Mouse (Mus musculus): Measurements from ENCODE around the gene Ppm1h. TPM values are rescaled to one million over a fixed set of nuclear protein-coding genes. Genes with fewer than 3 reads are reported as not detected.

Ppm1h gene
- 10 to 100 TPM; 78.2 to 78.5 TPM for total RNA-seq (2021)

DNA sequence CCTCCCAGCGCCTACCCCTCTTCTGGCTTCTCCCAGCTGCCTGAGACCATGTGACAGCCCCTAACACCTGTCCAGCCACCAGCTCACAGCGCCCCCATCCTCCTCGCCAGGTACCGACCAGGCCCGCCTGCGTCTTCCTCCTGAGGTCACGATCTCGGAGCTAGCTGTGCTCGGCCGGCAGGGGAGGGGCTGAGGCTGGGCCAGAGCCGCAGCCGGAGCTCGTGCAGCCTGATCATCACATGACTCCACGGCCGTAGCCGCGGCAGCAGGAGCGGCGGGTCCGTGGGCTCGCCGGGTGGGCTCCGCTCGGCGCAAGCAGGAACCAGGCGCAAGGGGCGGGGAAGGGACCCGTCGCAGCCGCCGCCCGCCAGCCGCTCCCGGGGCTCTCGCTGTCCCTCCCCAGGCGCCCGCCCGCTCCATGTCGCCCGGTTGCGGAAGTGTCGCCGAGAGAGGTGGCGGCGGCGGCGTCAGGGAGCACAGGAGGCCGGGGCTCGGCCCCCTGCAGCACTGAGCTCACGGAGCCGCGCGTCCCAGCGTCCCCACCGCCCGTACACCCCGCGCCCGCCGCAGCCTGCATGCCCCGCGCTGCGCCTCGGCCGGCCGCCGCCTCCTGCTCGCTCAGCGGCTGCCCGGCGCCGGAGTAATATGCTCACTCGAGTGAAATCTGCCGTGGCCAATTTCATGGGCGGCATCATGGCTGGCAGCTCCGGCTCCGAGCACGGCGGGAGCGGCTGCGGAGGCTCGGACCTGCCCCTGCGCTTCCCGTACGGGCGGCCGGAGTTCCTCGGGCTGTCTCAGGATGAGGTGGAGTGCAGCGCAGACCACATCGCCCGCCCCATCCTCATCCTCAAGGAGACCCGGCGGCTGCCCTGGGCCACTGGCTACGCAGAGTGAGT lies at the start of gene Ppm1h:
Gene Ppm1h, plus strand, starts transcription at position 222 of the 896 bp plus-strand sequence.
- peak; percentile 50 to 59 for DNase-seq (ENCODE audit: extremely low spot score in 1 of 2, low spot score in 1 of 2)

DNA sequence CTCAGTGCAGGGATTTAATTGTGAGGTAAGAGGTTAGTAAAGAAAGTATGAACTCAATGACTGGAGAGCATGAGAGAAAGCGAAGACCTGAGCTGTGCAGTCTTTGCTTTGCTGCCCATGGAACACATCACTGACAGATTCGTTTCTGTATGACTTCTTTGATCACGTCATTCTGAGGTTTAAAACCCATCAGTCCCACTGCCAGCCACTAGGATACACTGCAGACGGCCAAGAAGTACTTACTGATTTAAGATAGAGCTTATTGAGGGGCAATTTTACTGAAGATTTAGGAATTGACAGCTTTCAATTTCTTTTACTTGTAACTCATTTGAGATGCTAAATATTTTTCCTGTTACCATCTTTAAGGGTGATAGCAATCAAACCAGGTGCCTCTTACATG lies 49.6 kb upstream of the Ppm1h start:
- DNase-seq (ENCODE audit: extremely low spot score in 1 of 2, low spot score in 1 of 2): no peak

- no peak for DNase-seq (ENCODE audit: extremely low spot score in 1 of 2, low spot score in 1 of 2)
These were observed 38.7 kb upstream of the Ppm1h start for GRCm38 (mm10) chr10:122639879-122640278.

- DNase-seq (ENCODE audit: extremely low spot score in 1 of 2, low spot score in 1 of 2): no peak
These were observed 37.2 kb upstream of the Ppm1h start for GRCm38 (mm10) chr10:122641263-122641795.

DNA sequence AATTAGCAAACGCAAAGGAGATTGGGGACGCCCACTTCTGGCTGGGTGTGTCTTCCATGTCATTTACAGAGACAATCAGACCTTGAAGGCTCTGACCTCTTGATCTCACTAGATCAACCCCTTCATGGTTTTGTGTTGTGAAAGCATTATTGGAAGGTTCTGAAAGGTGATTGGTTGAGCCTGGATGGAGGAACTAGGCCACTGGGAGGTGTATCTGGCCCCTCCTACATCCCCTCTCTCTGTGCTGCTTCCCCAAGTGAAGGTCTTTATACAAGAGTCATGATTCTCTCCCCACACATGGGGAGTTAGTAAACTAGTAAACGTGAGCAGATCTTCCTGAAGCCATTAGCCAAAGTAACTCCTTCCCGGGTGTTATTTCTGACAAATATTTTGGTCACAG lies 36.4 kb upstream of the Ppm1h start:
- no peak for DNase-seq (ENCODE audit: extremely low spot score in 1 of 2, low spot score in 1 of 2)

DNA sequence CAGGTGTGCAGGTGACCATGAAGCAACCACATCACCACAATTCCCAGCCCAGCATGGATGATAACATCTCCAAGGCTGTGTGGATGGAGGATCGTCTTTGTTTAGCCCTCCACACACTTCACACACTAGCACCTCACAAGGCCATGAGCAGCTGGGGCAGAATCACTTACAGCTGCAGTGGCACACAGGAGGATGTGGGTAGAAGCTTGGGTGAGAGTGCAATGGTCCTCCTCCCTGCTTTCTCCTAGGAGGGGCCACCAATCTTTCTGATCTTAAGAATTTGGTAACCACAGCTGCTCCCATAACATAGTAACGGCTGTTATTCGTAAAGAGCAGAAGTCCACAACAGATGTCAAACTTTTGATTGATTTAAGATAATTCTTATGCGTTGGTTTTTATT lies 26.6 kb upstream of the Ppm1h start:
- DNase-seq (ENCODE audit: extremely low spot score in 1 of 2, low spot score in 1 of 2): no peak

GRCm38 (mm10) chr10:122652578-122652977 lies 26.0 kb upstream of the Ppm1h start:
- DNase-seq (ENCODE audit: extremely low spot score in 1 of 2, low spot score in 1 of 2): no peak

DNA sequence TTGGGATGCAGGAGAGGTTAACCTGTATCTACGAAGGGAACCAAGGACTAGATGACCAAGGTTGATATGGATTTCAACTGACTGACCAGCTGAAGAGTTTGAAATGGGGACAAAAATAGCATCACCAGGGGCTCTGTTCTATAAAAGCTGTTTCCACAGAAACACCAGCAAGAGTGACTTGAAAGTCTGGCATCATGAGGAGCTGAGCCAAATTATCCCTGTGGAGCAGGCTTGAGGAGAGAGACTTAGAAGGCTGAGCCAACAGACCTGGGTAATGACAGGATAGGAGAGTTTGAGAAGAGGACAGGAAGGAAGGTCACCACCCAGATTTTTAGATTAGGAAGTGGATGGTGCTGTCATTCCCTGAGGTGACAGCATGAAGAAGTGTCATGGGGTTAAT lies 12.9 kb upstream of the Ppm1h start:
- DNase-seq (ENCODE audit: extremely low spot score in 1 of 2, low spot score in 1 of 2): no peak

DNA sequence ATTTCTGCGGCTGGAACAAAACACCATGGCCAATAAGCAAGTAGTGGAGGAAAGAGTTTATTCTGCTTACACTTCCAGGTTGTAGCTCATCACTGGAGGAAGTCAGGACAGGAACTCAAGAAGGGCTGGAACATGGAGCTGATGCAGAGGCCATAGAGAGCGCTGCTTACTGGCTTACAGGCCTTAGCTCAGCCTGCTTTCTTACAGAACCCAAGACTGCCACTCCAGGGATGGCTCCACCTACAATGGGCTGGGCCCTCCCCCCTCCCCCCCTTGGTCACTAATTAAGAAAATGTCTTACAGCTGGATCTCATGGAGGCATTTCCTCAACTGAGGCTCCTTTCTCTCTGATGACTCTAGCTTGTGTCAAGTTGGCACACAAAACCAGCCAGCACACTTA lies 7.3 kb upstream of the Ppm1h start:
- DNase-seq (ENCODE audit: extremely low spot score in 1 of 2, low spot score in 1 of 2): no peak

DNA sequence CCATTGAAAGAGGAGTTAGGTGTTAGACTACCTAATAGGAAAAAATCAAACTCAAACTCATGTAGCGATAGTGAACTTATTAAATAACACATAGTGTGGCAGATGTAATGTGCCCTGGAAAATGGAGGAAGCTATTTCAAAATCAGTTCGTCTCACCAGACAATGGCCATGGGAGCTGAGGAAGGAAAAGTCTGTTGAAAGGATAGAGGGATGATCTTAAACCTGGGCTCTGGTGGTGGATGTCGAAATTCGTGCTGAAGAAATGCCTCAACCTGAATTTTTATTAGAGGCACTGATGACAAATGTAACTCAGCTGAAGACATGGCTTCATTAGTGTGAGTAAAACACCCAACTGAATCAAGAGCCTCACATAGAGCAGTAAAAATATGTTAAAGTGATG lies 6.5 kb upstream of the Ppm1h start:
- DNase-seq (ENCODE audit: extremely low spot score in 1 of 2, low spot score in 1 of 2): no peak

GRCm38 (mm10) chr10:122679437-122680045 lies 979 bp downstream of the Ppm1h start:
- DNase-seq (ENCODE audit: extremely low spot score in 1 of 2, low spot score in 1 of 2): peak in 1 of 2 experiments; percentile 18

- peak; percentile 41 to 43 for DNase-seq (ENCODE audit: extremely low spot score in 1 of 2, low spot score in 1 of 2)
These were observed 2.0 kb downstream of the Ppm1h start for GRCm38 (mm10) chr10:122680387-122681084.

- DNase-seq (ENCODE audit: extremely low spot score in 1 of 2, low spot score in 1 of 2): no peak
These were observed 2.5 kb downstream of the Ppm1h start for GRCm38 (mm10) chr10:122681085-122681408.

GRCm38 (mm10) chr10:122683819-122684330 lies 5.3 kb downstream of the Ppm1h start:
- no peak for DNase-seq (ENCODE audit: extremely low spot score in 1 of 2, low spot score in 1 of 2)

- DNase-seq (ENCODE audit: extremely low spot score in 1 of 2, low spot score in 1 of 2): no peak
These were observed 6.7 kb downstream of the Ppm1h start for GRCm38 (mm10) chr10:122685297-122685696.

- no peak for DNase-seq (ENCODE audit: extremely low spot score in 1 of 2, low spot score in 1 of 2)
These were observed 7.4 kb downstream of the Ppm1h start for GRCm38 (mm10) chr10:122685836-122686531.

DNA sequence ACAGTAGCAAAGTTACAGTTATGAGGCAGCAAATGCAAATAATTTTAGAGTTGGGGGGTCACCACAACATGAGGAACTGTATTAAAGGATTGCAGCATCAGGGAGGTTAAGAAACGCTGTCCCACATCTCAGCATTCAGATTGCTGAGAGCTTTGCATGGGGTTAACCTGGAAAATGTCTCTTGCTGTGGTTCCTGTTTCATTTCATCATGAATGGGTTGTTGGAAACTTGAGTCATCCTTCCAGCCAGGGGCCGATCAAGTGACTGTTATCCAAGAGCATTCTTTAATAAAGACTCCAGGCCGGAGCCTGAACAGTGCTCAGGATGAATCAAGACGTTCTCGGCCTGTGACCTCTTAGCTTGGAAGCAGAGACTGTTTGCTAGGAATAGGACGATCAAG lies 12.1 kb downstream of the Ppm1h start:
- DNase-seq (ENCODE audit: extremely low spot score in 1 of 2, low spot score in 1 of 2): no peak

DNA sequence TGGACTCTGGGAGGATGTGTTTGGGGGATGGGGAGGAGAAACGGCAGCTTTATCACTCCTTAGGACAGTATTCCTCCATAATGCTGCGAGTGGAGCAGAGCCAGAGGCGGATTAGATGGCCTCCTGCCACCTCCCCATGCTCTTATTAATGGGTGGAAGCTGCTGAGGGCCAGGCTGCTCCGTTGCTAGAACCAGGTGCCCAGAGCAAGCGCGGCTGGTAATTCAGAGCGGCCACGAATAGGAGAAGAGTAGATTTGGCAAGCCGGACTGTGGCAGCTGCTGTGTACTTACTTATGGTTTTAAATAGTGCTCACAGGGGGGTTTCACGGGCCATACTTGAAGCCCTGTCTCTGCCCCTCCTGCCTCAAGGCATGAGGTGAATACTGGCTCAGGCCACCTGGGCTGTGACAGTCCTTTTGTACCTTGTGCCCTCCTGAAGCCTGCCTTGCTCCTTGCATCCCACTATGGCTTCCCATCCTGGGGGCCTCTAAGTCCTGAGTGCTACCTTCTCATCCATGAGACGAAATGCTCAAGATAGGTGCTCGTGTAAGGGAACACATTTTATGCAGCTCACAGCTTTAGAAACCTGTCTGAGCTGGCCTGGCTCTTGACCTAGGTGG lies 14.7 kb downstream of the Ppm1h start:
- DNase-seq (ENCODE audit: extremely low spot score in 1 of 2, low spot score in 1 of 2): peak in 1 of 2 experiments; percentile 26

DNA sequence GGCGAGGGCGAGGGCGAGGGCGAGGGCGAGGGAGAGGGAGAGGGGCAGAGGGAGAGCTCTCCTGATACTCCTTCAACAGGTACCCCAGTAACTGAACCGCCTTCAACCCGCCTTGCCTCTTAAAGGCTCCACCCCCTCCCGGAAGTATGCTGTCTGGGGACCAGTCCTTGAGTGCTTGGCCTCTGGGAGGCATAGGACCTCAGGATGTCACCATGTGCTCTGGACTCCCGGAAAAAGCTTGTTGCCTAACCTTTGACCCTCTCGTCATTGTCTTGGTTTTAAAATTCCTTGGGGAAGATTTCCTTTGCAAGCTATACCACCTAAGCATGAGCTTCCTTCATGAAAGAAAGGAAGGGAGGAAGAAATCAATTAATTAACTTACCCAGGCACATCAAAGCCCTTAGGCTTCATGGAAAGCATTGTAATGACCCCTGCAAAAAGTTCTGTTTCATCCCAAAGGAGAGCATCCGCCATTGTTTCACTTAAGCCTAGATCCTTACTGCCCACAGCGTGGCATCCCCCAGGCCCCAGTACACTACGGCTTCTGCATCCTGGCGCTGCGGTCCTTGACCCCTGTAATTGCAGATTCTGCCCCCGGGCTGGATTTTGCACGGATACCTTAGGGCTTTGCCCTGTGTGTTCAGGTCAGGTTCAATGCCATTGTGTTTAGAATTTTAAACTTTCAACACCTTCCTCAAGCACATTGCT lies 15.5 kb downstream of the Ppm1h start:
- DNase-seq (ENCODE audit: extremely low spot score in 1 of 2, low spot score in 1 of 2): no peak
